Mouse (Mus musculus) forebrain, postnatal 0 days (tissue): ENCODE measurements around the gene Mfsd6. TPM values are rescaled to one million over a fixed set of nuclear protein-coding genes. Genes with fewer than 3 reads are reported as not detected.

ENCODE experiments used
- ATAC-seq: fragments of 200-750 bp; cut with Nextera tagmentation; 2 replicates; pipeline ENCODE4 v1.8.0; 2017; ENCODE audit warnings: mild to moderate bottlenecking, moderate library complexity
- DNase-seq: peaks from one replicate; pipeline ENCODE4 v3.0.0-alpha.2; 2015
- H3K27ac ChIP-seq: fragments of 300-500 bp; sonication (generic); 2 replicates; pipeline ENCODE4 v1.5.1; 2014; ENCODE audit warnings: low read depth, mild to moderate bottlenecking, antibody characterized with exemption, low read length, moderate library complexity, mixed read lengths
- H3K27me3 ChIP-seq: fragments of 300-500 bp; sonication (generic); 2 replicates; pipeline ENCODE4 v1.6.1; 2014; ENCODE audit warnings: mild to moderate bottlenecking, low read length, mixed read lengths; ENCODE audit not compliant: insufficient read depth
- H3K36me3 ChIP-seq: fragments of 300-500 bp; sonication (generic); 2 replicates; pipeline ENCODE4 v1.6.1; 2014; ENCODE audit warnings: mild to moderate bottlenecking, moderate library complexity; ENCODE audit not compliant: insufficient read depth
- H3K4me1 ChIP-seq: fragments of 300-500 bp; sonication (generic); 2 replicates; pipeline ENCODE4 v1.6.1; 2014; ENCODE audit warnings: antibody characterized with exemption; ENCODE audit not compliant: insufficient read depth
- H3K4me2 ChIP-seq: fragments of 300-500 bp; sonication (generic); 2 replicates; pipeline ENCODE4 v1.6.1; 2014; ENCODE audit warnings: low read depth, mild to moderate bottlenecking, moderate library complexity
- H3K4me3 ChIP-seq: fragments of 300-500 bp; sonication (generic); 2 replicates; pipeline ENCODE4 v1.5.1; 2014; ENCODE audit warnings: low read depth, low read length, mixed read lengths
- H3K9ac ChIP-seq: fragments of 300-500 bp; sonication (generic); 2 replicates; pipeline ENCODE4 v1.6.1; 2014; ENCODE audit warnings: mild to moderate bottlenecking
- H3K9me3 ChIP-seq: fragments of 300-500 bp; sonication (generic); 2 replicates; pipeline ENCODE4 v1.6.1; 2016; ENCODE audit warnings: low read length
- CTCF ChIP-seq: sonication (generic); IDR thresholded peaks from 2 replicates; pipeline ENCODE4 v1.5.1; 2016; ENCODE audit warnings: antibody characterized with exemption, control low read depth, low read depth
- WGBS: fragments of 180-500 bp; shearing (Covaris S2); extraction: QIAGEN DNeasy Blood & Tissue Kit; methylation state at CpG from one replicate; pipeline ENCODE4 v1.1.7; 2014; 5-methylcytosine and 5-hydroxymethylcytosine counted together
- polyA plus RNA-seq: library from polyadenylated mRNA; unstranded; fragments of >200 nt; fragmentation: Nextera tagmentation; extraction: Ambion mirVana; gene quantifications from 2 replicates; pipeline ENCODE4 v1.2.1, GENCODE M21; 2015
- total RNA-seq: library from RNA; depleted of rRNA; stranded (reverse); fragments of >200 nt; gene quantifications from 2 replicates; pipeline ENCODE4 v1.2.3, GENCODE M21; 2014; rRNA removed

Mfsd6 gene
- total and polyA plus RNA-seq, 2 experiments from 2014 or later: 9.6 to 45.0 TPM

GRCm38 (mm10) chr1:52620442-52620841, 106.8 kb downstream of the Mfsd6 start:
- no peaks in the 10 kb centered on the region for H3K9me3 ChIP-seq
- H3K36me3 ChIP-seq: no peaks in the 10 kb centered on the region
- no peak overlapping the region for H3K27ac ChIP-seq
- no peak overlapping the region for H3K9ac ChIP-seq
- ATAC-seq (no peak), DNase-seq (no peak)
- no peaks in the 10 kb centered on the region for H3K4me1 ChIP-seq
- no peak overlapping the region for H3K4me2 ChIP-seq
- H3K4me3 ChIP-seq: no peak overlapping the region
- TF ChIP-seq CTCF: no peak
- H3K27me3 ChIP-seq: no peaks in the 10 kb centered on the region

- TF ChIP-seq CTCF: no peak
- 57% methylated on average over 1 of the region's 1 CpGs for whole genome bisulfite sequencing
- H3K9ac ChIP-seq: no peak overlapping the region
- no peak overlapping the region for H3K4me2 ChIP-seq
- no peaks in the 10 kb centered on the region for H3K4me1 ChIP-seq
- no peak for DNase-seq
- ATAC-seq: no peak
- H3K27me3 ChIP-seq: no peaks in the 10 kb centered on the region
- no peaks in the 10 kb centered on the region for H3K36me3 ChIP-seq
- no peak overlapping the region for H3K27ac ChIP-seq
- H3K4me3 ChIP-seq: no peak overlapping the region
- H3K9me3 ChIP-seq: no peaks in the 10 kb centered on the region
Observed at GRCm38 (mm10) chr1:52618217-52618616, 109.0 kb downstream of the Mfsd6 start.

GRCm38 (mm10) chr1:52608486-52608885, 118.8 kb downstream of the Mfsd6 start:
- no peak overlapping the region for H3K9ac ChIP-seq
- no peak for TF ChIP-seq CTCF
- DNase-seq (no peak), ATAC-seq (no peak)
- H3K4me3 ChIP-seq: no peak overlapping the region
- H3K27ac ChIP-seq: no peak overlapping the region
- no peaks in the 10 kb centered on the region for H3K27me3 ChIP-seq
- no peaks in the 10 kb centered on the region for H3K9me3 ChIP-seq
- H3K4me1 ChIP-seq: no peaks in the 10 kb centered on the region
- no peak overlapping the region for H3K4me2 ChIP-seq
- 89% methylated on average over 4 of the region's 4 CpGs for WGBS
- H3K36me3 ChIP-seq: no peaks in the 10 kb centered on the region

- Histone ChIP-seq H3K9me3 (no peaks in the 10 kb centered on the region), H3K36me3 (no peaks in the 10 kb centered on the region), H3K4me3 (no peak overlapping the region), H3K4me2 (no peak overlapping the region), H3K27me3 (no peaks in the 10 kb centered on the region), H3K27ac (no peak overlapping the region), H3K9ac (no peak overlapping the region), H3K4me1 (no peaks in the 10 kb centered on the region)
- no peak for ATAC-seq
- DNase-seq: no peak
- WGBS: 90% methylated on average over 1 of the region's 1 CpGs
- TF ChIP-seq CTCF: no peak
Observed at GRCm38 (mm10) chr1:52607700-52608099, 119.6 kb downstream of the Mfsd6 start.

Other genes starting within 250 kb of the Mfsd6 start
- 23.0 and 30.5 TPM in 2 replicates for gene Nab1, start 226.8 kb downstream of the Mfsd6 start, total RNA-seq
- gene Nab1, start 226.8 kb downstream of the Mfsd6 start, polyA plus RNA-seq: 4.6 and 9.5 TPM in 2 replicates
- gene Nemp2, start 96.8 kb downstream of the Mfsd6 start, total RNA-seq: 10.1 and 10.3 TPM in 2 replicates
- gene Nemp2, start 96.8 kb downstream of the Mfsd6 start, polyA plus RNA-seq: 4.2 and 4.7 TPM in 2 replicates
- gene Inpp1, start 90.2 kb upstream of the Mfsd6 start, total RNA-seq: 38.5 and 38.6 TPM in 2 replicates
- gene Inpp1, start 90.2 kb upstream of the Mfsd6 start, polyA plus RNA-seq: 30.1 and 38.1 TPM in 2 replicates
- gene Hibch, start 117.5 kb upstream of the Mfsd6 start, total RNA-seq: 9.9 and 12.8 TPM in 2 replicates
- 15.2 and 15.4 TPM in 2 replicates for gene Hibch, start 117.5 kb upstream of the Mfsd6 start, polyA plus RNA-seq